Mouse (Mus musculus) small intestine, adult 2 months (tissue): ENCODE measurements around the gene Lsamp. TPM values are rescaled to one million over a fixed set of nuclear protein-coding genes. Genes with fewer than 3 reads are reported as not detected.

ENCODE experiments used
- H3K27ac ChIP-seq: fragments of 200-500 bp; 2 replicates; pipeline ENCODE4 v1.5.1; 2012; ENCODE audit warnings: low read depth, low read length, control low read depth, inconsistent platforms; ENCODE audit not compliant: insufficient read depth
- H3K27me3 ChIP-seq: fragments of 200-500 bp; 2 replicates; pipeline ENCODE4 v1.6.1; 2012; ENCODE audit warnings: mild to moderate bottlenecking, moderate library complexity, low read length, inconsistent platforms; ENCODE audit not compliant: control insufficient read depth, insufficient read depth
- H3K36me3 ChIP-seq: fragments of 200-500 bp; 2 replicates; pipeline ENCODE4 v1.6.1; 2012; ENCODE audit warnings: mild to moderate bottlenecking, low read length, control low read depth, inconsistent platforms; ENCODE audit not compliant: control insufficient read depth, insufficient read depth
- H3K4me1 ChIP-seq: fragments of 200-500 bp; 2 replicates; pipeline ENCODE4 v1.6.1; 2012; ENCODE audit warnings: low read length, inconsistent platforms, mixed read lengths; ENCODE audit not compliant: control insufficient read depth, insufficient read depth, insufficient read length
- H3K4me3 ChIP-seq: fragments of 200-500 bp; 2 replicates; pipeline ENCODE4 v1.5.1; 2012; ENCODE audit warnings: low read depth, mild to moderate bottlenecking, control low read depth, inconsistent platforms, low read length, moderate library complexity
- CTCF ChIP-seq: fragments of 200-500 bp; IDR thresholded peaks from 2 replicates; pipeline ENCODE4 v1.5.1; 2012; ENCODE audit warnings: low read depth, mild to moderate bottlenecking, control low read depth, inconsistent platforms, low read length, moderate library complexity, mixed read lengths; ENCODE audit not compliant: insufficient replicate concordance, insufficient read length; ENCODE audit errors: extremely low read depth
- POLR2A ChIP-seq: fragments of 200-500 bp; IDR thresholded peaks from 2 replicates; pipeline ENCODE4 v1.6.1; 2012; ENCODE audit warnings: low read depth, mild to moderate bottlenecking, control low read depth, inconsistent platforms, low read length, moderate library complexity
- WGBS: fragments of 180-500 bp; shearing (Covaris S2); methylation state at CpG from one replicate; pipeline ENCODE4 v1.1.7; 2018; 5-methylcytosine and 5-hydroxymethylcytosine counted together
- polyA plus RNA-seq: library from polyadenylated mRNA; depleted of rRNA; stranded (reverse); fragments of >200 nt; gene quantifications from 2 replicates; pipeline ENCODE4 v1.2.3, GENCODE M21; 2012

Gene Lsamp
- polyA plus RNA-seq, 1 experiment, result 0.08 TPM

GRCm38 (mm10) chr16:42164941-42165340 is 2180.8 kb downstream of the Lsamp start:
- H3K4me1 ChIP-seq, result no peaks in the 10 kb centered on the region
- no peaks in the 10 kb centered on the region for H3K27me3 ChIP-seq
- H3K27ac ChIP-seq, result no peak overlapping the region
- TF ChIP-seq POLR2A (no peak), CTCF (no peak)
- H3K4me3 ChIP-seq, result no peak overlapping the region
- no peaks in the 10 kb centered on the region for H3K36me3 ChIP-seq

DNA sequence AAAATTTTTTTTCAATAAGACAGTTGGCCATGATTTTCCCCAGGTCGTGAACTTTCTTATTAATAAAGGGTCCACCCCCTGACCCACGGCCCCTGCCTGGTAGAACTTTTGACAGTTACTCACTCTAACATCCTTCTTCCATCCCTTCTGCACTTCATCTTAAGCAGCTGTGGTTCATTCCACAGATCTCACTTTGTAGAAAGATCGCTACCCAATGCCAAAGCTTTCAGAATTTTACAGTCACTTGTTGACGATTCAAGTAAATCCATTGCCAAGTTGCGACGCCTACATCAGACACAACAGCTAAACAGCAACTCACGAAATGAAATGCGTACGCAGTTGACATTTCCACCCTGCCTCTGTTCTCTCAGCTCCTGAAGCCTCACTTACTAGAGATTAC is 2184.1 kb downstream of the Lsamp start:
- H3K27ac ChIP-seq, result no peak overlapping the region
- no peaks in the 10 kb centered on the region for H3K4me1 ChIP-seq
- no peak for TF ChIP-seq CTCF
- TF ChIP-seq POLR2A, result no peak
- H3K4me3 ChIP-seq, result no peak overlapping the region
- H3K27me3 ChIP-seq, result no peaks in the 10 kb centered on the region
- WGBS, result 88% methylated on average over 9 of the region's 9 CpGs
- no peaks in the 10 kb centered on the region for H3K36me3 ChIP-seq

- H3K4me3 ChIP-seq, result no peak overlapping the region
- no peaks in the 10 kb centered on the region for H3K4me1 ChIP-seq
- TF ChIP-seq POLR2A (no peak), CTCF (peak; percentile 82; the same call in 1 of the 2 replicates)
- H3K36me3 ChIP-seq, result no peaks in the 10 kb centered on the region
- no peaks in the 10 kb centered on the region for H3K27me3 ChIP-seq
- 21% methylated on average over 8 of the region's 8 CpGs for WGBS
- H3K27ac ChIP-seq, result no peak overlapping the region
Measured at GRCm38 (mm10) chr16:42169447-42170140, 2185.4 kb downstream of the Lsamp start.

- Histone ChIP-seq H3K27ac (no peak overlapping the region), H3K4me1 (no peaks in the 10 kb centered on the region), H3K36me3 (no peaks in the 10 kb centered on the region), H3K4me3 (no peak overlapping the region), H3K27me3 (no peaks in the 10 kb centered on the region)
- TF ChIP-seq CTCF (peak; percentile 63; the same call in 1 of the 2 replicates), POLR2A (no peak)
- WGBS, result 33% methylated on average over 11 of the region's 11 CpGs
Measured at GRCm38 (mm10) chr16:42172476-42172875, 2188.3 kb downstream of the Lsamp start.

- no peak overlapping the region for H3K27ac ChIP-seq
- TF ChIP-seq POLR2A, result no peak
- TF ChIP-seq CTCF, result no peak
- H3K4me3 ChIP-seq, result no peak overlapping the region
- 64% methylated on average over 3 of the region's 3 CpGs for WGBS
- H3K27me3 ChIP-seq, result no peaks in the 10 kb centered on the region
- H3K4me1 ChIP-seq, result no peaks in the 10 kb centered on the region
- H3K36me3 ChIP-seq, result no peaks in the 10 kb centered on the region
Measured at GRCm38 (mm10) chr16:42178866-42179265, 2194.7 kb downstream of the Lsamp start.

GRCm38 (mm10) chr16:42180025-42180424 is 2195.9 kb downstream of the Lsamp start:
- H3K4me3 ChIP-seq, result no peak overlapping the region
- no peaks in the 10 kb centered on the region for H3K27me3 ChIP-seq
- no peaks in the 10 kb centered on the region for H3K36me3 ChIP-seq
- no peak for TF ChIP-seq POLR2A
- no peak for TF ChIP-seq CTCF
- no peaks in the 10 kb centered on the region for H3K4me1 ChIP-seq
- no peak overlapping the region for H3K27ac ChIP-seq
- 77% methylated on average over 6 of the region's 6 CpGs for WGBS

DNA sequence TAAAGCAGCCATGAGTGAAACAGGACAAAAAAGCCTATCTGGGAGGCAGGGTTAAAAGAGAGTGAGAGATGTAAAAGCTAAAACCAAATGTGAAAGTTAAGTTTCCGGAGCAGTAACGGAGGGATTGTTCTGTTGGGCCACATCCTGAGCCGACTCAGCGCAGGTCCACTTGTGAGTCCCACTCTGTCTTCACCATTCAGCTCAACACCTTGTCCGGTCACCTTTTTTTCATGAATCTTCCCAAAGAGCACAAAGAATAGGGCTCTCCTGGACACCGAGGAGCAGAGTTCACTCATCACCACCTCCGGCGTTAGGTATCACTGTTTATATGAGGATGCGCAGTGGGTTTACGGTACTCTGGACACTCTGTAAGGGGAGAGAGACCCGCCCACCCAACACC is 2196.3 kb downstream of the Lsamp start:
- Histone ChIP-seq H3K4me3 (no peak overlapping the region), H3K27me3 (no peaks in the 10 kb centered on the region), H3K27ac (no peak overlapping the region), H3K4me1 (no peaks in the 10 kb centered on the region), H3K36me3 (no peaks in the 10 kb centered on the region)
- 96% methylated on average over 11 of the region's 11 CpGs for WGBS
- TF ChIP-seq POLR2A (no peak), CTCF (no peak)
